Mouse (Mus musculus): ENCODE results near the gene Samd11.

Gene Samd11

DNA sequence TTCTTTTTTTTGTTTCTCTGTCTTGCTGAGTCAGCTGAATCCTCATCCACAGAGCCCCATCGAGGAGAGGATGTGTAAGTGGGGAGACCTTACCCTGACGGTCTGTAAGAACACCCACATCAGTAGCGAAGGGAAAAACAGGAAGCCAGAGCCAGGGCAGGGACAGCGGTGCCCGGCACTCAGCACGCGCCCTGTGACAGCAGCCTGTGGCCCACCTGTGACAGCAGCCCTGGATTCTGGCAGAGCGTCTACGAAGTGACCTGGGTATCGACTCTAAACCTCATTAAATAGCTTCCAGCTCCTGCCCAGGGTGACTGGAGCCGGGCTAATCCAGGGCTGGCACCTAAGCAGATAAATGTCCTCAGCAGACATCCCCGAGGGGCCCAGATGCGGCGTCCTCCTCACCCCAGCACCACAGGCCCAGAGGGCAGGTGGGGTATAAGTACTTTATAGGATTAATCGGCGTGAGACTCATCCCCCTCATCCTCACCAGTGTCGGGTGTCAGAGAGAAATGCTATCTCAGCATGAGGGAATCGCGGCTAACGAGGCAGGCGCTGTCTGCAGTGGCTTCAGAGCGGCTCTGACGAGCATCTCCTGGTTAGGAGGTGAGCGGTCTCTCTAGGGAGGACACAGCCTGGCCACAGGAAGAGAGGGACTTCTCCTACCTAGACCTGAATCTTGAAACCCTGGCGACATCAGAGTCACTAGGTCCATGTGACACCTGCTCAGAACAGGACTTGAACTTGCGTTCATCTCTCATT lies at the start of gene Samd11:
Samd11 (minus strand) TSS at position 580 of the 762 bp plus-strand sequence.
- DNase-seq (ENCODE audit: low spot score in 2 of 2), result peak; percentile 49 to 63

DNA sequence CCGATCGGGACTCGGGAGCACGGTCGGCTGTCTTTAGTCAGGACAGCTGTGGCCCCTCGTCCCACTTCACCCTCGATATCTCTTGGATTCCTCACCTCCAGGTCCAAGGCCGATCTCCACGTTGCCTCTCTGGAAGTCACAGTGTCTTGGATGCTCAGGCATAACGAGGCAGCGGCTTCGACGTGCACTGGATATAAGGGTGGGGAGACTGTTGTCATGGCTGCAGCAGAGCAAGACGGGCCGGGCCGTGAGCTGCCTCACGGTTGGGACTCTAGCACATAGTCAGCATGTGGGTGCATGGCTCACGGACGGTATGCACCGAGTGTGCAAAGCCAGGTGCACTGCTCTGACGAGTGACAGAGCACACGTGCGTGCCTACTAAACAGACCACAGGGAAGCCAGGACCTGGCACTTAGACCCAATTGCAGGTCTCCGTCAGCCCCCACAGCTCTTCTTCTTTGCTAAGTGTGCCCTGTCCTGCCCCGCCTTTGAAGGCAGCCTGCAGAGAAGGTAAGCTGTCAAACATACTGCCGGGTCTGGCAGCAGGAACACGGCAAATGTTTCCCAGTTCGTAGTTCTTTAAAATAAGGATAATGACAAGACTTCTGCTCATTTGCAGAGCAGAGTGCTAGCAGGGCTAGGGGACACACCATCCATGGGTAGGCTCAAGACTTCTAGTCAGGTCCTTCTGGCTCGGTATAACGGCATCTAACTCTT lies 938 bp downstream of the Samd11 start:
- DNase-seq (ENCODE audit: low spot score in 2 of 2), result peak; percentile 64 to 67

DNA sequence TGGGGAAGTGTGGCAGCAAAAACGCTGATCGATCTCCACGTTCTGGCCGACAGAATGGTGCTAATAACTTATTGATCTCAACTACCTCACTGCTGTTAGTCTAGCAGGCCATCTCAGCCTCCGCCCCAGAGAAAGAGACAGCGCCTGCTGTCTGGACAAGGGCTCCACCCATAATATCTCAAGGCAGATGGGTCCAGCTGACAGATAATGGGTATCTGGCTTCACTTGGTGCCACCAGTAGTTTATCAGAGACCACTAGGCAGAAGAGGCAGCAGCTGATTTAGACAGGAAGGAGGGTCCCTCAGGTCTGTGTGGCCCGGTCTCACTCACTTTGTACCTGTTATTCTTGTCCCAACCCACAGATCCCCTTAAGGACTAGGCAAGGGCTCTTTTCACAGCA lies 2.4 kb downstream of the Samd11 start:
- DNase-seq (ENCODE audit: low spot score in 2 of 2), result peak; percentile 43 to 50

DNA sequence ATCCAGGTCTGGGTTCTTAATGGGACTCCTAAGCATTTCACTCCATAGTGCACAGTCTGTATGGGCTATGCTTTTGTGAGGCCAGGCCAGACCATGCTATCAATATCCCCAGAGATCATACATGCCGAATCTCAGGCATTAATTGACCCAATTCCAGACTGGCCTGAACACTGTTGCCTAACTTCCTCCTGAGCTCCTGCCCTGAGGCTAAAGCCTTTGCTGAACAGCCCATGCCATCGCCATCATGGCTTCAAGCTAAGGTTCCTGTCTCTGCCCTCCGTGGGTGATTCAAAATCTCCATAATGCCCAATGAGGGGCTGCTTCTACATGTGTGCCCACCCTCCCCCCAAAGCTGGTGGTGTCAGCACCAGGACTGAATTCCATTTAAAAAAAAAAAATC lies 2.8 kb downstream of the Samd11 start:
- DNase-seq (ENCODE audit: low spot score in 2 of 2), result no peak

DNA sequence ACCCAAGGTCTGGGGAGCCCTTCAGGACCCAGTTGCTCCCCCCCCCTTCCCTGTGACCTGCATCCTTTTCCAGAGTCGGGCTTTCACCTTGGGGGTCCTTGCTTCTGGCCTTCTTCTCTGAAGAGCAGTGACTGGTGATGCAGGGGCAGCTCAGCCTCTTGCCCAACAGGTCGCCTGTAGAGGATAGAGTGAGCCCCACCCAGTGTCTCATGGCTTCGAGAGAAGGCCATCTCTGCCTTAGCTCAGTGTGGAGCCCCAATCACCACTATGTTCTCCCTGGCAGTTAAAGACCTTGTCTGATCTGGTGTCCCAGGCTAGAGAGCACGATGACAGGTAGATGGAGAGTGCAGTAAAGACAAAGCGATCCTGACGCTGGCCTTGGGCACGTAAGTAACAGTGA lies 3.3 kb downstream of the Samd11 start:
- DNase-seq (ENCODE audit: low spot score in 2 of 2), result peak in 1 of 2 experiments; percentile 36

DNA sequence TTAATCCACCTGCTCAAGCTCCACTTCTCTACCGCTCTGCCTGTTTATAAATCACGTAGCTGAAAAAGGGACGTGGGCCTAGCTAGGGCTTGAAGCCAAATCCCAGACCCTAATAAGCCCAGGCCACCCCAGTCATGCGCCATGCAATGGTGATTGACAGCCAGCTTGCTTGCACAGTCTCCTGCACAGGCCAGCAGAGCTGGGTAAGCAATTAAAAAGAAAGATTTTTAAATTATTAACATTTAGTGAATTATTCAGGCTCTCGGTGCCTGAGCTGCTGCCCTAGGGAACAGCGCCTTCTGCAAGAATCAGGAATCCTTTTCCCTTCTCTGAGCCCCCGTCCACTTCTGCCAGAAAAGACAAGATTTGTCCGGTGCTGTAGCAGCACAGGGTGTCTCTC lies 4.4 kb downstream of the Samd11 start:
- no peak for DNase-seq (ENCODE audit: low spot score in 2 of 2)

DNA sequence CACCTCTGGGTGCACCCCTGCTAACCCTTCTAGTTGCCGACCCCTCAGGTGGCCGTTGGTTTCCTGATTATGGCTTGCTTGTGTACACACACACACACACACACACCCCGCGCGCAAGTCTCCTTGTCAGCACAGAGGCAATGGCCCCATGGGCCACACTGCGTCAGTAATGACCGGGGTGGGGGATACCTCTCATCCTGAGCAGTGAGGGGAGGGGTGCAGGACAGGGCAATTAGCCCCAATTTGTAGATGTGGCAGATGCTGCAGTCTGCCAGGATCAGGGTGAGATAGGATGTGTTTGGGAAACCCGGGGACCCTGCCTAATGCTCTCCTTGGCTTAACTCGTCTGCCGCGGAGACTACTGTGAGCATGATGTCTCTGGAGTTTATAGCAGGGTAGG lies 5.9 kb downstream of the Samd11 start:
- DNase-seq (ENCODE audit: low spot score in 2 of 2), result no peak

- DNase-seq (ENCODE audit: low spot score in 2 of 2), result peak in 1 of 2 experiments; percentile 57
Observed at GRCm38 (mm10) chr4:156236651-156237447, 18.6 kb downstream of the Samd11 start.

- peak; percentile 83 to 97 for DNase-seq (ENCODE audit: low spot score in 2 of 2)
Observed at GRCm38 (mm10) chr4:156235808-156236533, 19.5 kb downstream of the Samd11 start, which contains the start of gene Noc2l. Gene Noc2l, plus strand, starts transcription at chr4:156236010.

DNA sequence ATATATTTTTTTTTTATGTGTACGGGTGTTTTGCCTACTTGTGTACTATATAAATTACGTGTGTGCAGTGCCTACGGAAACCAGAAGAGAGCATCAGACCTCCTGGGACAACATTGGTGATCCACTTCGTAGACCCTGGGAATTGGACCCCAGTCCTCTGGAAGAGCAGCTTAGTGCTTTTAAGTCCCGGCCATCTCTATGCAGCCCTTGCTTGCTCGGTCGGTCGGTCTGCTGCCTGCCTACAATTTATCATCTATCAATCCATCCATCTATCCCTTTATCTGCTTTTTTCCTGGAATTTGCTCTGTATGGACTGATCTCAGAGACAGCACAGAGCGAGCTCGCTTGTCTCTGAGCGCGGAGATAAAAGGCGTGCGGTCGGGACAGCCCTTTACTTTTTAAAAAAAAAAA lies 20.1 kb downstream of the Samd11 start:
- peak in 1 of 2 experiments; percentile 55 for DNase-seq (ENCODE audit: low spot score in 2 of 2)

GRCm38 (mm10) chr4:156234701-156235213 lies 20.7 kb downstream of the Samd11 start, which contains the start of gene Plekhn1:
Gene Plekhn1, minus strand, starts transcription at chr4:156234857.
- peak; percentile 75 to 85 for DNase-seq (ENCODE audit: low spot score in 2 of 2)

DNA sequence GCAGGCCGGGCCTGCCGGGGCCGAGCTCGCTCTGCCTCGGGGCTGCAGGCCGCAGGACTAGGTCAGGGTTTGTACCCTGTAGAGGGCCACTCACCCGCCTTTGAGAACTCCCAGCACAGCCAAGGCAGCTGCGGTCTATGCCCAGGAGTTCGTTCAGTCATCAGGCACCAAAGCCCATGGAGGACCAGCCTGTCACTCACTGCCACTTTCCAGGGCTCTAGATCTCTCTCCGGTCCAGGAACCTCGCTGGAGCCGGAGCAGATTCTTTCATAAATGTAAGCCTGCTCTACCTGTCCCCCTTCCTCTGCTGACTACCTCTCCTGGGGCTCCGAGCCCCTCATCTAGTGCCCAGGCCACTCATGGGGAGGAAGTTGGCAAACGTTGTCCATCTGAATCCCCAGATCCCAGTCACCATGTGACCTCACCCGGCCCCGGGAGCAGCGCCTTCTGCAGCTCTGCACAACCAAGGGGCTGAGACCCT lies 21.4 kb downstream of the Samd11 start:
- peak in 1 of 2 experiments; percentile 52 for DNase-seq (ENCODE audit: low spot score in 2 of 2)

GRCm38 (mm10) chr4:156228393-156229024 lies 26.9 kb downstream of the Samd11 start:
- no peak for DNase-seq (ENCODE audit: low spot score in 2 of 2)

GRCm38 (mm10) chr4:156227752-156228392 lies 27.6 kb downstream of the Samd11 start:
- no peak for DNase-seq (ENCODE audit: low spot score in 2 of 2)

DNA sequence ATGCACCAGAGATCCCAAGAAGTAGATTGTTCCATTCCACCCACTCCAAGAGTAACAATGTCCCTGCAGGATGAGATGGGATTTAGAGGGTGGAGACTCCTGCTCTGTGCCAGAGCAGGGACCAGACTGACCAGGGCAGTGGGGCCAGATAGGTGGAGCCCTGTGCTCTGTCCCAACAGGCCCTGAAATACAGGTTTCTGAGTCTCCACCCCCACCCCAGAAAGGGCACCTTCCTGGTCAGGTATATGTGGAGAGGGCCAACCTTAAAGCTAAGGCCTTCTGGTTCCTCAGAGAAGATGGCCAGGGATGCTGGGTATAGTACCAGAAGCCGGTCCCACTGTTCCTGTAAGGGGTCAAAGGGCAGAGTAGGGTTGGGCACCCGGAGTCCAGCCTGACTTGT lies 31.2 kb downstream of the Samd11 start:
- no peak for DNase-seq (ENCODE audit: low spot score in 2 of 2)

- no peak for DNase-seq (ENCODE audit: low spot score in 2 of 2)
Observed at GRCm38 (mm10) chr4:156219936-156220335, 35.5 kb downstream of the Samd11 start.

DNA sequence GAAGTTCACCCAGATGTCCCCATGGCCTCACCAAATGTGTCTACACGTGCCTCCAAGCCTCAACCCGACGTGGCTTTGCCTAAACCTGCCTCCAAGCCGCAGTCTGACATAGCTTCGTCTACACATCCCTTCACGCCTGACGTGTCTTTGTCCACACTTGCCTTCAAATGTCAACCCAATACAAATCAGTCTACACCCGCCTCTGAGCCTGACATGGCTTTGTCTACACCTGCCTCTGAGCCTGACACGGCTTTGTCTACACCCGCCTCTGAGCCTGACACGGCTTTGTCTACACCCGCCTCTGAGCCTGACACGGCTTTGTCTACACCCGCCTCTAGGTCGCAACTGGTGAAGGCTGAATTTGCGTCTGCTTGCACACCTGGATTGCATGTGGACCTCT lies 37.6 kb downstream of the Samd11 start:
- DNase-seq (ENCODE audit: low spot score in 2 of 2), result no peak

GRCm38 (mm10) chr4:156217022-156217669 lies 38.3 kb downstream of the Samd11 start:
- no peak for DNase-seq (ENCODE audit: low spot score in 2 of 2)

GRCm38 (mm10) chr4:156216196-156216595 lies 39.3 kb downstream of the Samd11 start:
- no peak for DNase-seq (ENCODE audit: low spot score in 2 of 2)
